Mouse (Mus musculus): ENCODE results near the gene Chrm2. TPM values are rescaled to one million over a fixed set of nuclear protein-coding genes. Genes with fewer than 3 reads are reported as not detected.

Chrm2 gene
- polyA plus RNA-seq, 1 experiment, result 8.1 TPM

DNA sequence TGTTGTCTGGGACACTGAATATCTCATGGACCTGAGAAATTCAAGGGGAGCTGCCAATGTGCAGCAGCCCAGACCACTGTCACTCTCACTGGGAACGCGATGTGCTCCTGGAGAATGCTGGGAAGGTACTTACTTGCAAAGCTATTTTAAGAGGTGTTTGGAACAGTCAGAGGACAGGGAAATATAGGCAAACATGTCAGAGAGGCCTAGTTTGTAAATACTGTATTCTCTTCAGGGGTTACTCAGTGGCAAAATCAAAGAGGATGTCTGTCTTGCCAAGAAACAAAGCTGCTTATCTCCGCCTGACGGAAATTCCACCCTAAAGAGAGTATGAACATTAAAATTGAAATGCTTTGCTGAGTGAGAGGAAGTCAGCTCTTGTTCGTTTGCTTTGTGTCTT, 17.3 kb downstream of the Chrm2 start:
- Histone ChIP-seq H3K4me1 (ENCODE audit: control insufficient read depth, insufficient read depth, low read length) (no peaks in the 10 kb centered on the region), H3K27ac (ENCODE audit: insufficient read depth, low read length) (no peak overlapping the region), H3K27me3 (ENCODE audit: control insufficient read depth, insufficient read depth, low read length) (no peaks in the 10 kb centered on the region), H3K4me3 (replicated peaks; ENCODE audit: insufficient read depth, low read depth, low read length) (no peak overlapping the region)
- WGBS, result 78% methylated on average over 5 of the region's 5 CpGs
- no peak for DNase-seq
- no peak for TF ChIP-seq CTCF (IDR thresholded peaks at IDR 0.05; ENCODE audit: borderline replicate concordance, insufficient read depth, low read depth, low read length)
- TF ChIP-seq POLR2A (IDR thresholded peaks at IDR 0.05; ENCODE audit: borderline replicate concordance, insufficient read depth, low read length), result no peak

DNA sequence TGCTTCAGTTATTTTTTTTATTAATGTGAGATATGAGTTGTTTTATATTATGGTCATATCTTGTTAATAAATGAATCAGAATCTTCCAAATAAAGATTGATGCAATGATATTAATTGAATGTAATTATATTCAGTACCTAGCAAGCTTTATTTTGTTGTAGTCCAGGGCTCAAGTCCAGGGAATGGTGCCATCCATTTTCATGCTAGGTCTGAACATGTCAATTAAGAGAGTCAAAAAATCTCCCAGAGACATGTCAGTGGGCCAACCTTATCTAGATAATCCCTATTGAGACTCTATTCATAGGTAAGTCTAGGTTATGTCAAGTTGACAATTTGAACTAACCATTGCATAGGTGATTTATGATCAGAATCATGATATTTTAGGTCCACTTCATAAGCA, 21.1 kb downstream of the Chrm2 start:
- TF ChIP-seq POLR2A (IDR thresholded peaks at IDR 0.05; ENCODE audit: borderline replicate concordance, insufficient read depth, low read length) (no peak), CTCF (IDR thresholded peaks at IDR 0.05; ENCODE audit: borderline replicate concordance, insufficient read depth, low read depth, low read length) (no peak)
- no peaks in the 10 kb centered on the region for H3K27me3 ChIP-seq (ENCODE audit: control insufficient read depth, insufficient read depth, low read length)
- no peak overlapping the region for H3K4me3 ChIP-seq (replicated peaks; ENCODE audit: insufficient read depth, low read depth, low read length)
- no peak overlapping the region for H3K27ac ChIP-seq (ENCODE audit: insufficient read depth, low read length)
- no peak for DNase-seq
- H3K4me1 ChIP-seq (ENCODE audit: control insufficient read depth, insufficient read depth, low read length), result no peaks in the 10 kb centered on the region

- no peak for DNase-seq
- Histone ChIP-seq H3K27me3 (ENCODE audit: control insufficient read depth, insufficient read depth, low read length) (no peaks in the 10 kb centered on the region), H3K4me3 (replicated peaks; ENCODE audit: insufficient read depth, low read depth, low read length) (no peak overlapping the region), H3K4me1 (ENCODE audit: control insufficient read depth, insufficient read depth, low read length) (no peaks in the 10 kb centered on the region), H3K27ac (ENCODE audit: insufficient read depth, low read length) (no peak overlapping the region)
- WGBS, result 91% methylated on average over 2 of the region's 2 CpGs
- no peak for TF ChIP-seq CTCF (IDR thresholded peaks at IDR 0.05; ENCODE audit: borderline replicate concordance, insufficient read depth, low read depth, low read length)
- no peak for TF ChIP-seq POLR2A (IDR thresholded peaks at IDR 0.05; ENCODE audit: borderline replicate concordance, insufficient read depth, low read length)
Observed at GRCm38 (mm10) chr6:36410057-36410456, 22.2 kb downstream of the Chrm2 start.

GRCm38 (mm10) chr6:36419716-36420115, 31.8 kb downstream of the Chrm2 start:
- no peaks in the 10 kb centered on the region for H3K4me1 ChIP-seq (ENCODE audit: control insufficient read depth, insufficient read depth, low read length)
- H3K27ac ChIP-seq (ENCODE audit: insufficient read depth, low read length), result no peak overlapping the region
- no peaks in the 10 kb centered on the region for H3K27me3 ChIP-seq (ENCODE audit: control insufficient read depth, insufficient read depth, low read length)
- 52% methylated on average over 2 of the region's 2 CpGs for WGBS
- no peak for DNase-seq
- TF ChIP-seq CTCF (IDR thresholded peaks at IDR 0.05; ENCODE audit: borderline replicate concordance, insufficient read depth, low read depth, low read length), result no peak
- TF ChIP-seq POLR2A (IDR thresholded peaks at IDR 0.05; ENCODE audit: borderline replicate concordance, insufficient read depth, low read length), result no peak
- H3K4me3 ChIP-seq (replicated peaks; ENCODE audit: insufficient read depth, low read depth, low read length), result no peak overlapping the region

- no peak for DNase-seq
- no peaks in the 10 kb centered on the region for H3K4me1 ChIP-seq (ENCODE audit: control insufficient read depth, insufficient read depth, low read length)
- no peaks in the 10 kb centered on the region for H3K27me3 ChIP-seq (ENCODE audit: control insufficient read depth, insufficient read depth, low read length)
- no peak for TF ChIP-seq CTCF (IDR thresholded peaks at IDR 0.05; ENCODE audit: borderline replicate concordance, insufficient read depth, low read depth, low read length)
- 95% methylated on average over 6 of the region's 6 CpGs for WGBS
- no peak overlapping the region for H3K4me3 ChIP-seq (replicated peaks; ENCODE audit: insufficient read depth, low read depth, low read length)
- H3K27ac ChIP-seq (ENCODE audit: insufficient read depth, low read length), result no peak overlapping the region
Observed at GRCm38 (mm10) chr6:36437964-36438363, 50.1 kb downstream of the Chrm2 start.

GRCm38 (mm10) chr6:36439218-36439617, 51.3 kb downstream of the Chrm2 start:
- 53% methylated on average over 2 of the region's 2 CpGs for WGBS
- TF ChIP-seq POLR2A (IDR thresholded peaks at IDR 0.05; ENCODE audit: borderline replicate concordance, insufficient read depth, low read length) (no peak), CTCF (IDR thresholded peaks at IDR 0.05; ENCODE audit: borderline replicate concordance, insufficient read depth, low read depth, low read length) (no peak)
- no peak for DNase-seq
- Histone ChIP-seq H3K27me3 (ENCODE audit: control insufficient read depth, insufficient read depth, low read length) (no peaks in the 10 kb centered on the region), H3K4me3 (replicated peaks; ENCODE audit: insufficient read depth, low read depth, low read length) (no peak overlapping the region), H3K27ac (ENCODE audit: insufficient read depth, low read length) (no peak overlapping the region), H3K4me1 (ENCODE audit: control insufficient read depth, insufficient read depth, low read length) (no peaks in the 10 kb centered on the region)

GRCm38 (mm10) chr6:36451480-36451879, 63.6 kb downstream of the Chrm2 start:
- Histone ChIP-seq H3K27ac (ENCODE audit: insufficient read depth, low read length) (no peak overlapping the region), H3K4me3 (replicated peaks; ENCODE audit: insufficient read depth, low read depth, low read length) (no peak overlapping the region), H3K27me3 (ENCODE audit: control insufficient read depth, insufficient read depth, low read length) (no peaks in the 10 kb centered on the region), H3K4me1 (ENCODE audit: control insufficient read depth, insufficient read depth, low read length) (no peaks in the 10 kb centered on the region)
- no peak for DNase-seq
- TF ChIP-seq POLR2A (IDR thresholded peaks at IDR 0.05; ENCODE audit: borderline replicate concordance, insufficient read depth, low read length) (no peak), CTCF (IDR thresholded peaks at IDR 0.05; ENCODE audit: borderline replicate concordance, insufficient read depth, low read depth, low read length) (no peak)

GRCm38 (mm10) chr6:36455071-36455470, 67.2 kb downstream of the Chrm2 start:
- Histone ChIP-seq H3K4me1 (ENCODE audit: control insufficient read depth, insufficient read depth, low read length) (no peaks in the 10 kb centered on the region), H3K4me3 (replicated peaks; ENCODE audit: insufficient read depth, low read depth, low read length) (no peak overlapping the region), H3K27ac (ENCODE audit: insufficient read depth, low read length) (no peak overlapping the region), H3K27me3 (ENCODE audit: control insufficient read depth, insufficient read depth, low read length) (no peaks in the 10 kb centered on the region)
- no peak for TF ChIP-seq POLR2A (IDR thresholded peaks at IDR 0.05; ENCODE audit: borderline replicate concordance, insufficient read depth, low read length)
- no peak for TF ChIP-seq CTCF (IDR thresholded peaks at IDR 0.05; ENCODE audit: borderline replicate concordance, insufficient read depth, low read depth, low read length)
- no peak for DNase-seq

DNA sequence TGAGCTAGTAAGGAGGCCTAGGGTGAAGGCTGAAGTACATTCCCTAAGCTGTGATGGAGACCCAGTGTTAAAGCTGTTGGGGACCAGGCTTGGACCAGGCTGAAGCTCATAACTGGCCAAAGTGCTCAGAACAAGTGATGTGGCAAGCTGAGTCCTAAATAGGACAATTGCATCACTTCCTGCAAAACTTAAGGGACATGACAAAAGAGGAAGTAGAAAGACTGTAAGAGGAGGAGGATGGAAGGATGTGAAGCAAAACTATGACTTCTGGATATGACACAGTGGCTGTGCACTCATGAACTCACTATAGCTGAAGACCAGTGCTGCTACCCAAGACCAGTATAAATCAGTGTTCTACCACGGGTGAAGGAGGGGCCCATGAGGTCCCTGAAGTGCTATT, 69.1 kb downstream of the Chrm2 start:
- Histone ChIP-seq H3K27me3 (ENCODE audit: control insufficient read depth, insufficient read depth, low read length) (no peaks in the 10 kb centered on the region), H3K4me3 (replicated peaks; ENCODE audit: insufficient read depth, low read depth, low read length) (no peak overlapping the region), H3K27ac (ENCODE audit: insufficient read depth, low read length) (no peak overlapping the region), H3K4me1 (ENCODE audit: control insufficient read depth, insufficient read depth, low read length) (no peaks in the 10 kb centered on the region)
- no peak for DNase-seq
- WGBS, result 81% methylated on average over 1 of the region's 1 CpGs
- TF ChIP-seq POLR2A (IDR thresholded peaks at IDR 0.05; ENCODE audit: borderline replicate concordance, insufficient read depth, low read length) (no peak), CTCF (IDR thresholded peaks at IDR 0.05; ENCODE audit: borderline replicate concordance, insufficient read depth, low read depth, low read length) (no peak)

Data from cerebellum, adult 2 months (tissue).